Mouse (Mus musculus) liver, embryonic 15.5 days (tissue): ENCODE measurements around the gene Coro6. TPM values are rescaled to one million over a fixed set of nuclear protein-coding genes. Genes with fewer than 3 reads are reported as not detected.
A peak's percentile ranks its signal among the peaks of the same experiment; 100 is the strongest.

Source experiments
- ATAC-seq: fragments of 200-750 bp; cut with Nextera tagmentation; 2 replicates; pipeline ENCODE4 v1.8.0; 2017; ENCODE audit warnings: moderate number of reproducible peaks, mild to moderate bottlenecking, moderate library complexity; ENCODE audit not compliant: insufficient read depth
- H3K27ac ChIP-seq: fragments of 300-500 bp; sonication (generic); replicated peaks from 2 replicates; pipeline ENCODE4 v1.5.1; 2015; ENCODE audit warnings: mild to moderate bottlenecking, inconsistent platforms
- H3K27me3 ChIP-seq: fragments of 300-500 bp; sonication (generic); 2 replicates; pipeline ENCODE4 v1.6.1; 2015; ENCODE audit warnings: mild to moderate bottlenecking, inconsistent platforms
- H3K36me3 ChIP-seq: fragments of 300-500 bp; sonication (generic); replicated peaks from 2 replicates; pipeline ENCODE4 v1.6.1; 2015; ENCODE audit warnings: moderate library complexity, mild to moderate bottlenecking, inconsistent platforms
- H3K4me1 ChIP-seq: fragments of 300-500 bp; sonication (generic); replicated peaks from 2 replicates; pipeline ENCODE4 v1.6.1; 2015; ENCODE audit warnings: inconsistent platforms
- H3K4me2 ChIP-seq: fragments of 300-500 bp; sonication (generic); 2 replicates; pipeline ENCODE4 v1.6.1; 2015; ENCODE audit warnings: moderate library complexity, mild to moderate bottlenecking, inconsistent platforms
- H3K4me3 ChIP-seq: fragments of 300-500 bp; sonication (generic); replicated peaks from 2 replicates; pipeline ENCODE4 v1.5.1; 2015; ENCODE audit warnings: mild to moderate bottlenecking, inconsistent platforms
- H3K9ac ChIP-seq: fragments of 300-500 bp; sonication (generic); 2 replicates; pipeline ENCODE4 v1.6.1; 2015; ENCODE audit warnings: moderate library complexity, mild to moderate bottlenecking, inconsistent platforms
- H3K9me3 ChIP-seq: fragments of 300-500 bp; sonication (generic); replicated peaks from 2 replicates; pipeline ENCODE4 v1.6.1; 2016; ENCODE audit warnings: inconsistent platforms
- WGBS: fragments of 180-500 bp; shearing (Covaris S2); methylation state at CpG from one replicate; pipeline ENCODE4 v1.1.7; 2015; ENCODE audit warnings: mixed read lengths; ENCODE audit not compliant: insufficient replicate concordance; 5-methylcytosine and 5-hydroxymethylcytosine counted together
- polyA plus RNA-seq: library from polyadenylated mRNA; unstranded; fragments of >200 nt; fragmentation: Nextera tagmentation; extraction: Ambion mirVana; gene quantifications from 2 replicates; pipeline ENCODE4 v1.2.1, GENCODE M21; 2015

Coro6 gene
- polyA plus RNA-seq, 1 experiment from 2014 or later, result 0.35 TPM

DNA sequence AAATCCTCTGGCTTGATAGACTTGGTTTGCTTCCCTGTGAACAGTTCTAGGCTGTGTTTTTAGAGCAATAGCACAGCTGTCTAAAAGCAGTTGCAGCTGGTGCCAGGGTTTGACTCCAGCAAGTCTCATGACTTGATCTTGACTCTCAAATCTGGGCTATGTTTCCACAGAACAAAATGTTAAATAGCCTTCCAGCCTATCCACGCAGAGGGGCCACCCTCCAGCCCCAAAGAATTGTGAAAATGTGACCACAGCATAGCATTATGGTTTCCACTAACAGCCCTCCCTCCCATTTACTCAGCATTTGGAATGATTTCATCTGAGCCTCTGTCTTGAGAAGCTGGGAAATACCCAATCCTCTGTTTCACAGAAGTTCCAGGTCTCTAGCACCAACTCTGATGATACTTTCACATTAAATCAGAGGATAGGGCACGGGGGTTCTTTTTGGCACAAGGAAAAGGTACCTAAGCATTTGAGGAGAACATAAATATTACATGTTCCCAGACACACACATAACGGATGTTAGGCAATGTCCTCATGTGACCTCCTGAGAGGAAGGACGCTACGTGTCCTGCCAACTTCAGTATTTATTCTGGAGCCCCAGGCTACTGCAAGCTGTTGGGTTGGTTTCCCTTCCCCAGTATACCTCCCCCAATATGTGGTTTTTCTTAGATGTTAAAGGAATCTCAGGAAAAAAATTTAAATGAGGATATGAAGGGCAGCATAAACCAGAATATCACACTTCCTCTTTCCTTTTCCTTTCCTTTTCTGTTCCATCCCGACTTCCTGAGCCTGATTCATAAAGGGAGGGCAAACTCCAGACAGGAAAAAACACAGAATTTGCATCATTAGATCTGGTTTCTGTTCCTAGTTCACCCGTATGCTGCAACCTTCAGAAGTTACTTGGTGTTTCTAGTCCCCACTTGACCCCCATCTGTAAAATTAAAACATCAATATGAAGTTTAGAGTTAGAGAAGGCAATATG is 19.7 kb upstream of the Coro6 start:
- Histone ChIP-seq H3K27ac (no peak overlapping the region), H3K4me3 (no peak overlapping the region), H3K9me3 (no peaks in the 10 kb centered on the region), H3K4me1 (peaks cover 28% of the 10 kb centered on the region), H3K9ac (no peak overlapping the region), H3K4me2 (0 out of 2 replicates have a peak overlapping the region, but pooled peaks have one; percentile 5), H3K36me3 (peaks cover 16% of the 10 kb centered on the region), H3K27me3 (no peaks in the 10 kb centered on the region)
- no peak for ATAC-seq
- WGBS, result 53% methylated on average over 7 of the region's 7 CpGs

DNA sequence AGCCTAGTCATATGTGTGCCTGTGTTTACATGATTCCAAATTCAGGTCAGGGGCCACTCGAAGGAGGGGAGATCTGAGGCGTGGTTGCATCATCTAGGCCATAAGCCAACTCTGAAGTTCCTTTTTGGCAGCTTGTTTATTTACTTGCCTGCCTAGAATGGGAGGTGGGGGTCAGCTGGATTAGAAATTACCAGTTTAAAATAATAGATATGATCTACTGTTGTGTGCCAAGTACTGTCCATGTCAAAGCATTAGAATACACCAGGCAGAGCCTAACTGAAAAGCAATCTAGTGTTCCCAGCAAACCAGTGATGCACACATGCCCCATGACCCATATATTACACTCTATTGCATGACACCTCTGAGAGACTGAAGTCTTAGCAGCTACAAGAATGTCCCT is 17.3 kb upstream of the Coro6 start:
- no peak for ATAC-seq
- 39% methylated on average over 2 of the region's 2 CpGs for WGBS
- H3K4me1 ChIP-seq, result peaks cover 29% of the 10 kb centered on the region

DNA sequence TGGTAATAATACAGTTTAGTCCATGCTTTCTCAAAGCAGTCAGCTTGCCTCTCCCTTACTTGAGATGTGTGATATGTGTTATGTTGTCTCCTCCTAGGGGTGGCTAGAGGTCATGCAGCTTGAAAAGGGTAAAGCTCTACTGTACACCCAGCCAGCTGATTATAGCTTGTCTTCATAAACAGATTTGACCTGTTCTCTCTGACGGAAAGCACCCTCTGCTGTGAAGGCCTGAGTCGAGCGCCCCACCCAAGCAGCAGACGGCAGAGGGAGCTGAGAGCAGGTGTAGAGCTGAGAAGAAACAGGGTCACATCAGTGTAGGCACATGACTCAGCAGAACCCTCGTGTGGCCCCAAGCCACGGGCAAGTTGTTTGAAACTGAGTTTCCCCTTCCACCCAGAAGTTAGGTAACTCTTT is 15.6 kb upstream of the Coro6 start:
- Histone ChIP-seq H3K4me2 (0 out of 2 replicates have a peak overlapping the region, but pooled peaks have one; percentile 13), H3K27ac (peak overlapping the region; percentile 39), H3K36me3 (peaks cover 21% of the 10 kb centered on the region), H3K9ac (no peak overlapping the region), H3K9me3 (no peaks in the 10 kb centered on the region), H3K4me3 (no peak overlapping the region), H3K27me3 (no peaks in the 10 kb centered on the region), H3K4me1 (peaks cover 29% of the 10 kb centered on the region)
- 14% methylated on average over 6 of the region's 6 CpGs for WGBS
- peak; percentile 84 for ATAC-seq

More for the DNA sequence above, 17.3 kb upstream of the Coro6 start:
- no peak overlapping the region for H3K9ac ChIP-seq
- H3K4me3 ChIP-seq, result no peak overlapping the region
- H3K9me3 ChIP-seq, result no peaks in the 10 kb centered on the region
- H3K27ac ChIP-seq, result no peak overlapping the region
- H3K27me3 ChIP-seq, result no peaks in the 10 kb centered on the region
- H3K36me3 ChIP-seq, result peaks cover 18% of the 10 kb centered on the region
- H3K4me2 ChIP-seq, result no peak overlapping the region

DNA sequence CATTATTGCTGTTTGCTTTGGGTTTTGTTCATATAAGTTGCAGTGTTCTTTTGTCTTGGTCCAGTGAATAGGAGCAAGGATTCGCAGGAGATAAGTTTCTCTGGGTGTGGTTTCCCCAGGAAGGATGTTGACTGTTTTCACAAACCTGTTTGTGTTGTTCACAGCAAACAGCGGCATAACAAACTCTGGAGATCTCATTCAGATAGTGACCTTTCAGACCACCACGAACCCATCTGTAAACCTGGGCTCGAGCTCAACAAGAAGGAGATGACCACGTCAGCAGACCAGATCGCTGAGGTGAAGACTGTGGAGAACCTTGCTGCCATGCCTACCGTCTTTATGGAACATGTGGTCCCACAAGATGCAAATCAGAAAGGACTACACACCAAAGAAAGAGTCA is 13.0 kb upstream of the Coro6 start:
- H3K9ac ChIP-seq, result no peak overlapping the region
- no peaks in the 10 kb centered on the region for H3K27me3 ChIP-seq
- peaks cover 24% of the 10 kb centered on the region for H3K4me1 ChIP-seq
- H3K4me2 ChIP-seq, result no peak overlapping the region
- WGBS, result 77% methylated on average over 7 of the region's 7 CpGs
- H3K4me3 ChIP-seq, result no peak overlapping the region
- no peak for ATAC-seq
- no peaks in the 10 kb centered on the region for H3K9me3 ChIP-seq
- H3K36me3 ChIP-seq, result peaks cover 27% of the 10 kb centered on the region
- H3K27ac ChIP-seq, result no peak overlapping the region

DNA sequence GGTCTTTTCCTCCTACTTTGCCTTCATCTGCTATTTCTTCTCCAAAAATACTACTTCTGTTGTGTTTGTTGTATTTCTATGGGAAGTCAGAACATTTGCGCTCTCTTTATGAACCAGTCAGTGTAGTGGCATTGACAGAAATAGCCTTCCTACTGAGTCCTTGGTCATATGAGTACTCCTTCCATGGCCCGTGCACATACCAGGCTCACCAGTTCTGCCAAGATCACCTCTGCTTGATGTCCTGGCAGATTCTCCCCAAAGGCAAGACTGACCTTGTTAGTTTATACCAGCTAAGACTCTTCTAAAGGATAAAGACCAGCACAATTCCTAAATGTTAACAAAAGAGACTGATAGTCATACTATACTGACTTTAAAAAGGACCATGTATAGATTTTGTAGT is 10.5 kb upstream of the Coro6 start:
- Histone ChIP-seq H3K27me3 (no peaks in the 10 kb centered on the region), H3K4me3 (no peak overlapping the region), H3K9me3 (no peaks in the 10 kb centered on the region), H3K27ac (no peak overlapping the region), H3K4me1 (peaks cover 8% of the 10 kb centered on the region), H3K9ac (no peak overlapping the region), H3K36me3 (peaks cover 42% of the 10 kb centered on the region), H3K4me2 (no peak overlapping the region)
- ATAC-seq, result no peak
- WGBS, result 84% methylated on average over 2 of the region's 2 CpGs

DNA sequence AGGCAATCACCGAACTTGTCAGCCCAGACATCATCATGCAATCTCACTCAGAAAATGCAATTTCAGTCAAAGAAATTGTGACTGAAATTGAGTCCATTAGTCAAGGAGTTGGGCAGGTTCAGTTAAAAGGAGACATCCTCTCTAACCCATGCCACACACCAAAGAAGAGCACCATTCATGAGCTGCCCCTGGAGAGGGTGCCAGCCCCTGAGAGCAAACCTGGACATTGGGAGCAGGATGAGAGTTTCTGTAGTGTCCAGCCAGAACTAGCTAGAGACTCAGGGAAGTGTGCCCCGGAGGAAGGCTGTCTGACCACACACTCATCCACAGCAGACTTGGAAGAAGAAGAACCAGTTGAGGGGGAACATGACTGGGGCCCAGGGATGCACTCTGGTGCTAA is 8.8 kb upstream of the Coro6 start:
- Histone ChIP-seq H3K27ac (no peak overlapping the region), H3K4me3 (no peak overlapping the region), H3K4me2 (no peak overlapping the region), H3K27me3 (no peaks in the 10 kb centered on the region), H3K9me3 (no peaks in the 10 kb centered on the region), H3K4me1 (no peaks in the 10 kb centered on the region), H3K9ac (no peak overlapping the region), H3K36me3 (peaks cover 42% of the 10 kb centered on the region)
- ATAC-seq, result no peak
- 89% methylated on average over 2 of the region's 2 CpGs for WGBS

DNA sequence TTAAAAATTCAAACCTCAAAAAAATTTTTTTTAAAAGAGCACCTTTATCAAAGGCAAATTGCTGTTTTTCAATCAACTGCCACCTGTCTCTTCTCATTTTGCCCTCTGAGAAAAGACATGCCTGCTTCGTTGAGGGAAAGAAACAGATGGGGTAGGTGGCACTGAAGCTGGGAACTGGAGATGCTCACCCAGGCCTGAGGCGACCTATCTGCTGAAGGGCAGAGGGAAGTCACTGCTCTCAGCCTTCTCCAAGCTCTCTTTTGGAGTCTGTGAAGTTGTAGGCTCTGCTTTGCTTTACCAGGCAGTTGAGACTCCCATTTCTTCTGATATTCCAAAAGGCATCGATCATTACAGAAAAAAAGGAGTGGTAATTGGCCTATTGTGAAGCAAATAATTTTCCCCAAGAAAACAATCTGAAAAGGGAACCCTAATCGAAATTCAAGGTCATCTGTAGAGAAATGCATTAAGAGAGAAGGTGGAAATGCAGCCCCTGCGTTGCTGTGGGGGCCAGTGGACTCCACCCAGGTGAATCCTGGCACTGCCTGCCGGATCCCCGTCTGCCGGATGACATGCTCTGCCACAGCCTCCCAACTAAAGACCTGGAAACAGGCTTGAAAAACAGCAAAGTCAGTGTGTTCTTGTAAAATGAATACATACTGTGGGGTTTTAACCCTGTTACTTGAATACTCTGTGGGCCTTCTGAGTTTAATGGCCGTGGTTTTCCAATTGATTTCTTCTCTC is 6.3 kb upstream of the Coro6 start:
- peaks cover 30% of the 10 kb centered on the region for H3K36me3 ChIP-seq
- no peak overlapping the region for H3K27ac ChIP-seq
- H3K4me3 ChIP-seq, result no peak overlapping the region
- ATAC-seq, result no peak
- WGBS, result 75% methylated on average over 9 of the region's 9 CpGs
- peaks cover 16% of the 10 kb centered on the region for H3K27me3 ChIP-seq
- H3K4me2 ChIP-seq, result no peak overlapping the region
- no peak overlapping the region for H3K9ac ChIP-seq
- H3K9me3 ChIP-seq, result no peaks in the 10 kb centered on the region
- no peaks in the 10 kb centered on the region for H3K4me1 ChIP-seq

DNA sequence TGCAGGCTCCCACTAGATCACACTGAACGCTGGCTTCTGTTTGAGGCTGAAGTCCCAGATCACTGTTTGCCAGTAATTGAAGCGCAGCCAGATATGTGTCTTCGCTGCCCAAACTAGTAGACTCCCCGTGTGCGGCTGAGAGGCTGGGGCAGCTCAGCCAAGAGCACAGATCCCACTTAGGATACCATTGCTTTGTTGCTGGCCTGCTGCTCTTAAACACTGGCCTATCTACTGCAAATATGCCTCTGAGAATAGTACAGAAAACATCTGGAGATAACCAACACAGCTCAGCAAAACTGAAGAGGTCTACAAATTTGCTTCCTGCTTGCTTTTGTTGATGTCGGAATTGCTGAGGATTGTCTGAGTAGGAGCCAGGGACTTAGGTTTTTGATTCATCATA is 5.3 kb upstream of the Coro6 start:
- Histone ChIP-seq H3K4me3 (no peak overlapping the region), H3K36me3 (peaks cover 27% of the 10 kb centered on the region), H3K27ac (no peak overlapping the region), H3K4me2 (no peak overlapping the region), H3K9ac (no peak overlapping the region), H3K4me1 (0 out of 2 replicates have a peak, but pooled peaks cover 1% of the 10 kb centered on the region), H3K27me3 (peaks cover 25% of the 10 kb centered on the region), H3K9me3 (no peaks in the 10 kb centered on the region)
- 69% methylated on average over 6 of the region's 6 CpGs for WGBS
- no peak for ATAC-seq

DNA sequence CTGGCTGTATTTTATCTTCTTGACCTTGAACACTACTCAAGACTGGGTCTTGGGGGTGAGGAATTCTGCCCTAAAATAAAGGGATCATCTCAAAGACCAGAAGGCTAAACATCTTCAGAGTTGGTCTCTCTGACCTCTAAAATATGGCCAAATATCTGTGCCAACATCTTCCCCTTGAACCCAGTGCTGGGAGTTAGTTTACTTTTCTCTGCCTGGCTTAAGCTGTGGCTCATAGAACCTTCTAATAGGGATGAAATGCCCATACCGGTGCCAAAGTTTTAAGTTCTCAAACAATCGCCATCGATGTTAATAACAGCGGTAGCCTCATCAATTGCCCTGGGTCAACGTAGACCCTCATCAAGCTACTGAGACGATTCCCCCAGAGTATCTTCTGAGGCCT is 355 bp upstream of the Coro6 start:
- Histone ChIP-seq H3K9ac (no peak overlapping the region), H3K4me1 (peaks cover 13% of the 10 kb centered on the region), H3K27ac (no peak overlapping the region), H3K36me3 (no peaks in the 10 kb centered on the region), H3K27me3 (peaks cover 74% of the 10 kb centered on the region), H3K4me2 (peak overlapping the region; percentile 77), H3K4me3 (peak overlapping the region; percentile 52), H3K9me3 (no peaks in the 10 kb centered on the region)
- no peak for ATAC-seq
- WGBS, result 4% methylated on average over 6 of the region's 6 CpGs

DNA sequence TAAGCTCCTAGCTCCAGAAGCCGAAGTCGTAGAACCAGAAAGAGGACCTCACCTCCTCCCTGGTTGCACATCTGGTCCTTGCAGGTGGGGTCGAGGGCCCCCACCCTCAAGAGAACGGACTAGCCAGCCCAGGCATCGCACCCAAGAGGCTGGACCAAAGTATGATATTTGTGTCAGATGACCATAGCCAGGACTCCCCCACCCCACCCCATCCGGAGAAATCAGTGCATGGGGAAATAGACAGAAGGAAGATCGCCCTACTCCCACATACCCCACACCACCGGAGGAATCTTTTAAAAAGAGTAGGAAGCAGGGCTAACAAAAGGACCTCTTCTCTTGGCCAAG is 862 bp downstream of the Coro6 start:
- H3K4me1 ChIP-seq, result peaks cover 25% of the 10 kb centered on the region
- peak overlapping the region; percentile 77 for H3K4me2 ChIP-seq
- H3K27me3 ChIP-seq, result peaks cover 87% of the 10 kb centered on the region
- no peaks in the 10 kb centered on the region for H3K9me3 ChIP-seq
- H3K36me3 ChIP-seq, result no peaks in the 10 kb centered on the region
- H3K4me3 ChIP-seq, result peak overlapping the region; percentile 52; the same call in 1 of the 2 replicates
- H3K9ac ChIP-seq, result no peak overlapping the region
- WGBS, result 31% methylated on average over 8 of the region's 8 CpGs
- no peak for ATAC-seq
- H3K27ac ChIP-seq, result no peak overlapping the region

DNA sequence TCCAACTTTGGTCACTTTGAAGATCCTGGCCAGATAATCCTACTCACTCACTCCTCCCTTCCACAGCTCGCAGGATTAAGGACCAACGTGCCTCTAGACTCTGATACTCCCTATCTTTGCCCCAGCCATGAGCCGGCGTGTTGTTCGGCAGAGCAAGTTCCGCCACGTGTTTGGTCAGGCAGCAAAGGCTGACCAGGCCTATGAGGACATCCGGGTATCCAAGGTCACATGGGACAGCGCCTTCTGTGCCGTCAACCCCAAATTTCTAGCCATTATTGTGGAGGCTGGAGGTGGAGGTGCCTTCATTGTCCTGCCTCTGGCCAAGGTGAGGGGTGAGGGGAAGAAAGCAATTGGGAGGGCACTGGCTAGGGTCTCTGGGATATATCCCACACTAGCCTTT is 1.6 kb downstream of the Coro6 start:
- Histone ChIP-seq H3K27me3 (peaks cover 92% of the 10 kb centered on the region), H3K4me2 (no peak overlapping the region)
- 57% methylated on average over 10 of the region's 10 CpGs for WGBS

More for the DNA sequence above, 1.6 kb downstream of the Coro6 start:
- Histone ChIP-seq H3K27ac (no peak overlapping the region), H3K36me3 (no peaks in the 10 kb centered on the region), H3K4me3 (no peak overlapping the region), H3K9ac (no peak overlapping the region), H3K4me1 (peaks cover 25% of the 10 kb centered on the region), H3K9me3 (no peaks in the 10 kb centered on the region)
- ATAC-seq, result no peak
